Mouse (Mus musculus) CH12.LX (cell line): ENCODE measurements around the gene Hist1h3e. TPM values are rescaled to one million over a fixed set of nuclear protein-coding genes. Genes with fewer than 3 reads are reported as not detected.
A peak's percentile ranks its signal among the peaks of the same experiment; 100 is the strongest.

Source experiments
- DNase-seq: peaks from one replicate; pipeline ENCODE4 v3.0.0-alpha.2; 2013; ENCODE audit errors: extremely low read depth
- H3K27ac ChIP-seq: 2 replicates; pipeline ENCODE4 v1.5.1; 2012; ENCODE audit warnings: low read depth, mild to moderate bottlenecking, control low read depth, moderate library complexity; ENCODE audit not compliant: insufficient read depth
- H3K27me3 ChIP-seq: replicated peaks from 2 replicates; pipeline ENCODE3; 2012; ENCODE audit warnings: inconsistent platforms
- H3K36me3 ChIP-seq, 2 experiments: replicated peaks in 1 of 2; 2 replicates each; pipeline versions ENCODE3 to v1.6.1; 2012; ENCODE audit warnings: inconsistent platforms in 1 of 2, low read length in 1 of 2, mild to moderate bottlenecking in 1 of 2, mixed read lengths in 1 of 2, moderate library complexity in 1 of 2; ENCODE audit not compliant: control insufficient read depth in 1 of 2, insufficient read depth in 1 of 2
- H3K4me1 ChIP-seq, 2 experiments: 2 replicates each; pipeline ENCODE4 v1.6.1; 2012; ENCODE audit warnings: inconsistent platforms in 1 of 2, moderate library complexity in 1 of 2; ENCODE audit not compliant: insufficient read depth in 2 of 2, control insufficient read depth in 1 of 2
- H3K4me2 ChIP-seq: 2 replicates; pipeline ENCODE4 v1.6.1; 2012; ENCODE audit warnings: low read depth, mild to moderate bottlenecking, control low read depth; ENCODE audit not compliant: poor library complexity, insufficient read depth, severe bottlenecking
- H3K4me3 ChIP-seq, 3 experiments: fragments of 150-350 bp in 1 of 3; sonication (generic) in 1 of 3; replicated peaks in 1 of 3; 2 replicates each; pipeline versions ENCODE3 to v1.5.1; 2011 to 2012; ENCODE audit warnings: low read depth in 2 of 3, low read length in 2 of 3, mild to moderate bottlenecking in 2 of 3, moderate library complexity in 2 of 3, control low read depth in 1 of 3, improper control_type of control experiment in 1 of 3, inconsistent platforms in 1 of 3, mixed read lengths in 1 of 3; ENCODE audit not compliant: poor library complexity in 1 of 3
- H3K79me2 ChIP-seq: replicated peaks from 2 replicates; pipeline ENCODE4 v1.6.1; 2012; ENCODE audit warnings: mild to moderate bottlenecking, moderate library complexity; ENCODE audit not compliant: control insufficient read depth, poor library complexity, insufficient read depth, severe bottlenecking; ENCODE audit errors: extremely low read depth
- H3K9ac ChIP-seq: 2 replicates; pipeline ENCODE4 v1.6.1; 2012; ENCODE audit warnings: low read depth, mild to moderate bottlenecking, control low read depth, moderate library complexity; ENCODE audit not compliant: insufficient read depth
- H3K9me3 ChIP-seq: replicated peaks from 2 replicates; pipeline ENCODE3; 2012; ENCODE audit warnings: low read length, inconsistent platforms, mixed read lengths
- CHD1 ChIP-seq: IDR thresholded peaks from 2 replicates; pipeline ENCODE4 v1.6.1; 2012; ENCODE audit warnings: low read depth, low read length, improper control_type of control experiment, inconsistent platforms
- CHD2 ChIP-seq: IDR thresholded peaks from 2 replicates; pipeline ENCODE4 v1.6.1; 2011; ENCODE audit warnings: low read length, improper control_type of control experiment
- E2F4 ChIP-seq: IDR thresholded peaks from 2 replicates; pipeline ENCODE4 v1.6.1; 2011; ENCODE audit warnings: low read depth, low read length, improper control_type of control experiment; ENCODE audit not compliant: insufficient replicate concordance
- ELF1 ChIP-seq: IDR thresholded peaks from 2 replicates; pipeline ENCODE4 v1.6.1; 2014; ENCODE audit warnings: low read depth, mild to moderate bottlenecking, inconsistent platforms, low read length, improper control_type of control experiment
- EP300 ChIP-seq: IDR thresholded peaks from 2 replicates; pipeline ENCODE4 v1.6.1; 2011; ENCODE audit warnings: low read length, improper control_type of control experiment
- GABPA ChIP-seq: IDR thresholded peaks from 2 replicates; pipeline ENCODE4 v1.6.1; 2012; ENCODE audit warnings: low read depth, low read length, improper control_type of control experiment, inconsistent platforms; ENCODE audit not compliant: insufficient replicate concordance
- IRF4 ChIP-seq: IDR thresholded peaks from 2 replicates; pipeline ENCODE4 v1.6.1; 2014; ENCODE audit warnings: low read depth, mild to moderate bottlenecking, inconsistent platforms, low read length, improper control_type of control experiment
- JUN ChIP-seq: IDR thresholded peaks from 2 replicates; pipeline ENCODE4 v1.6.1; 2011; ENCODE audit warnings: low read depth, mild to moderate bottlenecking, low read length, improper control_type of control experiment, moderate library complexity; ENCODE audit not compliant: insufficient read depth
- JUND ChIP-seq: conservative IDR thresholded peaks from 2 replicates; pipeline ENCODE4 v1.6.1; 2011; ENCODE audit warnings: low read depth, low read length, improper control_type of control experiment
- KAT2A ChIP-seq: IDR thresholded peaks from 2 replicates; pipeline ENCODE4 v1.6.1; 2012; ENCODE audit warnings: low read length, improper control_type of control experiment, inconsistent platforms; ENCODE audit not compliant: insufficient replicate concordance
- MAFK ChIP-seq: IDR thresholded peaks from 2 replicates; pipeline ENCODE4 v1.6.1; 2011; ENCODE audit warnings: low read length, improper control_type of control experiment; ENCODE audit not compliant: insufficient replicate concordance
- MAX ChIP-seq: IDR thresholded peaks from 2 replicates; pipeline ENCODE4 v1.6.1; 2011; ENCODE audit warnings: low read length, improper control_type of control experiment
- MAZ ChIP-seq: IDR thresholded peaks from 2 replicates; pipeline ENCODE4 v1.6.1; 2012; ENCODE audit warnings: low read depth, mild to moderate bottlenecking, inconsistent platforms, low read length, improper control_type of control experiment, moderate library complexity
- MEF2A ChIP-seq: IDR thresholded peaks from 2 replicates; pipeline ENCODE4 v1.6.1; 2014; ENCODE audit warnings: low read depth, mild to moderate bottlenecking, inconsistent platforms, low read length, improper control_type of control experiment, borderline replicate concordance
- MXI1 ChIP-seq: IDR thresholded peaks from 2 replicates; pipeline ENCODE4 v1.6.1; 2011; ENCODE audit warnings: mild to moderate bottlenecking, low read depth, low read length, improper control_type of control experiment
- MYC ChIP-seq: IDR thresholded peaks from 2 replicates; pipeline ENCODE4 v1.6.1; 2011; ENCODE audit warnings: low read depth, mild to moderate bottlenecking, improper control_type of control experiment, low read length
- NRF1 ChIP-seq: IDR thresholded peaks from 2 replicates; pipeline ENCODE4 v1.6.1; 2014; ENCODE audit warnings: low read depth, mild to moderate bottlenecking, inconsistent platforms, low read length, improper control_type of control experiment, moderate library complexity
- RCOR1 ChIP-seq: conservative IDR thresholded peaks from 2 replicates; pipeline ENCODE4 v1.6.1; 2012; ENCODE audit warnings: low read depth, mild to moderate bottlenecking, inconsistent platforms, low read length, improper control_type of control experiment
- TBP ChIP-seq: conservative IDR thresholded peaks from 2 replicates; pipeline ENCODE4 v1.6.1; 2011; ENCODE audit warnings: low read depth, low read length, improper control_type of control experiment
- TCF12 ChIP-seq: IDR thresholded peaks from 2 replicates; pipeline ENCODE4 v1.6.1; 2014; ENCODE audit warnings: low read depth, mild to moderate bottlenecking, inconsistent platforms, low read length, improper control_type of control experiment
- UBTF ChIP-seq: IDR thresholded peaks from 2 replicates; pipeline ENCODE4 v1.6.1; 2012; ENCODE audit warnings: low read depth, mild to moderate bottlenecking, inconsistent platforms, low read length, improper control_type of control experiment, moderate library complexity
- USF2 ChIP-seq: conservative IDR thresholded peaks from 2 replicates; pipeline ENCODE4 v1.6.1; 2011; ENCODE audit warnings: low read depth, low read length, improper control_type of control experiment
- ZKSCAN1 ChIP-seq: IDR thresholded peaks from 2 replicates; pipeline ENCODE4 v1.6.1; 2012; ENCODE audit warnings: low read depth, inconsistent platforms, low read length, improper control_type of control experiment, borderline replicate concordance
- ZMIZ1 ChIP-seq: IDR thresholded peaks from 2 replicates; pipeline ENCODE4 v1.6.1; 2012; ENCODE audit warnings: low read depth, mild to moderate bottlenecking, inconsistent platforms, low read length, improper control_type of control experiment
- ZNF384 ChIP-seq: IDR thresholded peaks from 2 replicates; pipeline ENCODE4 v1.6.1; 2012; ENCODE audit warnings: low read depth, low read length, improper control_type of control experiment, inconsistent platforms
- dilution Hi-C: fragments of 300-500 bp; cut with MboI; formaldehyde crosslinking; loops from 2 replicates; pipeline ENCODE4 v1.14.3; 2020; ENCODE audit warnings: low sequenced_read_pairs; ENCODE audit not compliant: extremely low pct_unique_long_range_greater_than_20kb, extremely low pct_ligation_motif_present
- in situ Hi-C: fragments of 300-500 bp; cut with MboI; formaldehyde crosslinking; loops from 3 replicates; pipeline ENCODE4 v1.14.3; 2019; ENCODE audit warnings: low sequenced_read_pairs, low pct_ligation_motif_present, low pct_unique_long_range_greater_than_20kb, mixed read lengths
- polyA plus RNA-seq: library from polyadenylated mRNA; unstranded; fragments of >175 nt; gene quantifications from 2 replicates; pipeline ENCODE4 v1.2.1, GENCODE M21; 2012; ENCODE audit warnings: low read depth; ENCODE audit not compliant: insufficient read length
- total RNA-seq, 2 experiments: library from RNA; depleted of rRNA; stranded (reverse); fragments of 300-350 nt in 1 of 2; fragments of >200 nt in 1 of 2; gene quantifications; 2 replicates each; pipeline ENCODE4 v1.2.3; 2012 to 2014

Hist1h3e gene
- total and polyA plus RNA-seq, 3 experiments, result 3.1 to 1,484 (median 24.2) TPM

DNA sequence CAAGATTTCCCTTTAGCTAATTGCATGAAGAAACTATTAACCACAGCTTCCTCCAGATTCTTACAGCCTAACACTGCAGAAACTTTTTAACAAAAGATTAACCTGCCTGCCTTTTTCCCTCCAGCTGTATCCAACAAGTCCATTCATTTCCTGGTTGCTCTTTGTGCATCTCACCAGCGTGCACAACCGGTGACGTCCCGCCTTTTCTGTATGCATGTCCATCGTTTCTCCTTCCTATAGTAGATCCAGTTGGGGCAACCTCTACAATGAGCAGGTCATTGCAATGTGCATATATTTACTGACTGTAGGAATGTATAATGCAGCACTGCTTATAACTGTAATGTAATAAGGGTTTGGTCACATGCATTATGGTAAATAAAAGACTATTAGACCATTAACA lies 38.2 kb downstream of the Hist1h3e start:
- H3K9me3 ChIP-seq, result no peaks in the 10 kb centered on the region
- DNase-seq, result no peak
- H3K4me2 ChIP-seq, result peak overlapping the region; percentile 8; the same call in 1 of the 2 replicates
- H3K36me3 ChIP-seq, result no peaks in the 10 kb centered on the region
- dilution Hi-C loops, result no loop called here
- H3K79me2 ChIP-seq, result no peaks in the 10 kb centered on the region
- H3K27me3 ChIP-seq, result no peaks in the 10 kb centered on the region
- no peak overlapping the region for H3K27ac ChIP-seq
- TF ChIP-seq NRF1 (no peak), IRF4 (no peak), MAZ (no peak), CHD1 (no peak), ZKSCAN1 (no peak), MAX (no peak), USF2 (no peak), JUN (no peak), EP300 (no peak), MYC (no peak), MXI1 (no peak), CHD2 (no peak), UBTF (no peak), RCOR1 (no peak)
- H3K4me1 ChIP-seq, result peaks cover 3 to 53% of the 10 kb centered on the region in 2 experiments; a peak in 3 of 4 replicates
- no peak overlapping the region for H3K9ac ChIP-seq
- H3K4me3 ChIP-seq, result no peak overlapping the region
- in situ Hi-C loops, result loop anchor here (5.0 to 25.0 kb wide), 3 partner anchors 92 to 1587 kb away; partner anchors contain the start of genes Hist1h2ah, Hist1h2bk and Zfp184

DNA sequence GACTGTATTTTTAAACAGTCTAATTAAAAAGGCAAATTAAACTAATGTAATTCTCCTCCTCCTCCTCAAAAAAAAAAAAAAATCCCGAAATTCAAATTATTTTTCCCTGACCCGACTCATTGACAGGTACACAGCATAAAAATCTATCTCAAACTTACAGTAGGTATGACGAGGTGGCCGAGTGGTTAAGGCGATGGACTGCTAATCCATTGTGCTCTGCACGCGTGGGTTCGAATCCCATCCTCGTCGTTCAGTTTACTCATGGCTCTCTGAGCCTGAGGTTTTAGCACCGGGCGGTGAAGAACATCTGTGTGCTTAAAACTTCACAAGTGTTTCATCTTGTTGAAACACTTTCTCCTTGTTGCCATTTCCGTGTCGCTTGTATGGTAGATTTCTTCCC lies 40.5 kb downstream of the Hist1h3e start:
- Histone ChIP-seq H3K4me2 (peak overlapping the region; percentile 71), H3K27me3 (no peaks in the 10 kb centered on the region), H3K36me3 (no peaks in the 10 kb centered on the region), H3K4me1 (peaks cover 0 to 41% of the 10 kb centered on the region in 2 experiments; a peak in 2 of 4 replicates), H3K4me3 (peak overlapping the region in 2 of 3 experiments; percentile 26 to 35), H3K79me2 (no peaks in the 10 kb centered on the region), H3K9ac (peak overlapping the region; percentile 19; the same call in 1 of the 2 replicates), H3K27ac (no peak overlapping the region), H3K9me3 (no peaks in the 10 kb centered on the region)
- in situ Hi-C loops, result loop anchor here (5.0 to 25.0 kb wide), 3 partner anchors 89 to 1584 kb away; partner anchors contain the start of genes Hist1h2ah, Hist1h2bk and Zfp184
- TF ChIP-seq MEF2A (peak; percentile 35; the same call in 1 of the 2 replicates), CHD2 (no peak), TBP (peak; percentile 100), ELF1 (peak; percentile 98), TCF12 (no peak), MAFK (peak; percentile 97), JUN (no peak), MAX (no peak), GABPA (no peak), E2F4 (peak; percentile 87; the same call in 1 of the 2 replicates), ZMIZ1 (no peak), ZNF384 (peak; percentile 86), KAT2A (0 out of 2 replicates have a peak, but pooled peaks have one; percentile 35), IRF4 (no peak), NRF1 (peak; percentile 66; the same call in 1 of the 2 replicates), JUND (no peak)
- peak; percentile 85 for DNase-seq
- dilution Hi-C loops, result no loop called here
